Mouse (Mus musculus) embryonic facial prominence, embryonic 14.5 days (tissue): Measurements from ENCODE around the gene Vcam1. TPM values are rescaled to one million over a fixed set of nuclear protein-coding genes. Genes with fewer than 3 reads are reported as not detected.

Experiments used
- ATAC-seq: fragments of 200-750 bp; cut with Nextera tagmentation; 2 replicates; pipeline ENCODE4 v1.8.0; 2017; ENCODE audit warnings: low read depth, moderate number of reproducible peaks, moderate TSS enrichment
- DNase-seq: peaks from one replicate; pipeline ENCODE4 v3.0.0-alpha.2; 2015; ENCODE audit warnings: low spot score
- H3K27ac ChIP-seq: fragments of 300-500 bp; sonication (generic); replicated peaks from 2 replicates; pipeline ENCODE4 v1.5.1; 2014; ENCODE audit warnings: low read depth, mild to moderate bottlenecking, low read length, moderate library complexity
- H3K27me3 ChIP-seq: fragments of 300-500 bp; sonication (generic); replicated peaks from 2 replicates; pipeline ENCODE4 v1.6.1; 2014; ENCODE audit warnings: low read length; ENCODE audit not compliant: control insufficient read depth, insufficient read depth
- H3K36me3 ChIP-seq: fragments of 300-500 bp; sonication (generic); 2 replicates; pipeline ENCODE4 v1.6.1; 2014; ENCODE audit warnings: low read length, mixed read lengths; ENCODE audit not compliant: control insufficient read depth, insufficient read depth
- H3K4me1 ChIP-seq: fragments of 300-500 bp; sonication (generic); 2 replicates; pipeline ENCODE4 v1.6.1; 2014; ENCODE audit warnings: antibody characterized with exemption, low read length; ENCODE audit not compliant: control insufficient read depth, insufficient read depth
- H3K4me2 ChIP-seq: fragments of 300-500 bp; sonication (generic); 2 replicates; pipeline ENCODE4 v1.6.1; 2014; ENCODE audit warnings: low read depth, mild to moderate bottlenecking, low read length, moderate library complexity, mixed read lengths
- H3K4me3 ChIP-seq: fragments of 300-500 bp; sonication (generic); 2 replicates; pipeline ENCODE4 v1.5.1; 2014; ENCODE audit warnings: low read depth, mild to moderate bottlenecking, low read length
- H3K9ac ChIP-seq: fragments of 300-500 bp; sonication (generic); 2 replicates; pipeline ENCODE4 v1.6.1; 2014; ENCODE audit warnings: low read depth, mild to moderate bottlenecking, low read length, moderate library complexity, mixed read lengths
- H3K9me3 ChIP-seq: fragments of 300-500 bp; sonication (generic); 2 replicates; pipeline ENCODE4 v1.6.1; 2016; ENCODE audit warnings: low read length; ENCODE audit not compliant: control insufficient read depth
- WGBS: fragments of 180-500 bp; shearing (Covaris S2); extraction: QIAGEN DNeasy Blood & Tissue Kit; methylation state at CpG from one replicate; pipeline ENCODE4 v1.1.7; 2014; 5-methylcytosine and 5-hydroxymethylcytosine counted together
- polyA plus RNA-seq: library from polyadenylated mRNA; unstranded; fragments of >200 nt; fragmentation: Nextera tagmentation; extraction: Ambion mirVana; gene quantifications from 2 replicates; pipeline ENCODE4 v1.2.1, GENCODE M21; 2014

The Vcam1 gene
- polyA plus RNA-seq, 1 experiment from 2014 or later, result 64.7 TPM

DNA sequence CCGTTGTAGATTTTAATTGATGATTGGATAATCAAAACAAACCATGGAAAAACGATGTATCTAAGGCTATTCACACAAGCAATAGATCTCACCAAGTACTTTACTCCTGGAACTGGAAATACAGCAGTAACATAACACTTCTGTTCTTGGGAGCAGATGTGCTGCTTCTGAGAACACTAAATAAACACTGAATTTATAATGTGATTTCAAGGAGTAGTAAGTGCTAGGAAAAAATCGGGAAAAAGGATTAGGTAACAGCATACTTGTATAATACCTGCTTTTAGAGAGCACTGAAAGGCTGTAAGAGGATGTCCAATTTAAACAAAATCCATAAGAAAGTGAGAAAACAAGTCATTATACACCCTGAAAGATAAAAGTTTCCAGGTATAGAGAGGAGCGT, 43.5 kb downstream of the Vcam1 start:
- no peak for ATAC-seq
- Histone ChIP-seq H3K4me2 (no peak overlapping the region), H3K4me3 (no peak overlapping the region), H3K4me1 (no peaks in the 10 kb centered on the region), H3K36me3 (no peaks in the 10 kb centered on the region), H3K9ac (no peak overlapping the region), H3K9me3 (peaks cover 11% of the 10 kb centered on the region; the same call in 1 of the 2 replicates), H3K27ac (no peak overlapping the region), H3K27me3 (no peaks in the 10 kb centered on the region)
- WGBS, result 61% methylated on average over 4 of the region's 4 CpGs
- DNase-seq, result no peak

GRCm38 (mm10) chr3:116080939-116081676, 48.4 kb downstream of the Vcam1 start:
- no peaks in the 10 kb centered on the region for H3K36me3 ChIP-seq
- no peak overlapping the region for H3K4me3 ChIP-seq
- no peak overlapping the region for H3K4me2 ChIP-seq
- DNase-seq (peak; percentile 24), ATAC-seq (no peak)
- WGBS, result 47% methylated on average over 7 of the region's 7 CpGs
- H3K27me3 ChIP-seq, result no peaks in the 10 kb centered on the region
- H3K27ac ChIP-seq, result no peak overlapping the region
- no peaks in the 10 kb centered on the region for H3K9me3 ChIP-seq
- H3K9ac ChIP-seq, result no peak overlapping the region
- H3K4me1 ChIP-seq, result no peaks in the 10 kb centered on the region

GRCm38 (mm10) chr3:116080166-116080788, 49.2 kb downstream of the Vcam1 start:
- H3K9me3 ChIP-seq, result no peaks in the 10 kb centered on the region
- H3K4me2 ChIP-seq, result no peak overlapping the region
- no peaks in the 10 kb centered on the region for H3K36me3 ChIP-seq
- no peaks in the 10 kb centered on the region for H3K27me3 ChIP-seq
- H3K27ac ChIP-seq, result no peak overlapping the region
- ATAC-seq, result no peak
- no peak overlapping the region for H3K4me3 ChIP-seq
- 62% methylated on average over 8 of the region's 8 CpGs for WGBS
- DNase-seq, result peak; percentile 23
- H3K9ac ChIP-seq, result no peak overlapping the region
- no peaks in the 10 kb centered on the region for H3K4me1 ChIP-seq

- H3K9ac ChIP-seq, result no peak overlapping the region
- H3K9me3 ChIP-seq, result no peaks in the 10 kb centered on the region
- DNase-seq (no peak), ATAC-seq (no peak)
- no peaks in the 10 kb centered on the region for H3K27me3 ChIP-seq
- H3K4me1 ChIP-seq, result no peaks in the 10 kb centered on the region
- H3K4me2 ChIP-seq, result no peak overlapping the region
- 68% methylated on average over 4 of the region's 4 CpGs for WGBS
- no peaks in the 10 kb centered on the region for H3K36me3 ChIP-seq
- H3K27ac ChIP-seq, result no peak overlapping the region
- H3K4me3 ChIP-seq, result no peak overlapping the region
These were observed 51.0 kb downstream of the Vcam1 start for GRCm38 (mm10) chr3:116078490-116078889.

GRCm38 (mm10) chr3:116076739-116077138, 52.7 kb downstream of the Vcam1 start:
- WGBS, result 85% methylated on average over 2 of the region's 2 CpGs
- no peak overlapping the region for H3K27ac ChIP-seq
- no peaks in the 10 kb centered on the region for H3K27me3 ChIP-seq
- H3K4me3 ChIP-seq, result no peak overlapping the region
- H3K4me1 ChIP-seq, result no peaks in the 10 kb centered on the region
- no peak overlapping the region for H3K9ac ChIP-seq
- H3K36me3 ChIP-seq, result no peaks in the 10 kb centered on the region
- no peak overlapping the region for H3K4me2 ChIP-seq
- no peaks in the 10 kb centered on the region for H3K9me3 ChIP-seq
- no peak for DNase-seq
- no peak for ATAC-seq

GRCm38 (mm10) chr3:116072584-116072983, 56.9 kb downstream of the Vcam1 start:
- Histone ChIP-seq H3K9ac (no peak overlapping the region), H3K27ac (no peak overlapping the region), H3K9me3 (no peaks in the 10 kb centered on the region), H3K4me3 (no peak overlapping the region), H3K4me1 (no peaks in the 10 kb centered on the region), H3K4me2 (no peak overlapping the region), H3K36me3 (no peaks in the 10 kb centered on the region), H3K27me3 (no peaks in the 10 kb centered on the region)
- DNase-seq (no peak), ATAC-seq (no peak)
- 70% methylated on average over 2 of the region's 2 CpGs for WGBS

GRCm38 (mm10) chr3:116062141-116062540, 67.3 kb downstream of the Vcam1 start:
- Histone ChIP-seq H3K27me3 (no peaks in the 10 kb centered on the region), H3K4me1 (no peaks in the 10 kb centered on the region), H3K4me2 (no peak overlapping the region), H3K27ac (no peak overlapping the region), H3K9ac (no peak overlapping the region), H3K9me3 (no peaks in the 10 kb centered on the region), H3K4me3 (no peak overlapping the region), H3K36me3 (no peaks in the 10 kb centered on the region)
- 88% methylated on average over 2 of the region's 2 CpGs for WGBS
- DNase-seq, result no peak
- no peak for ATAC-seq

- Histone ChIP-seq H3K27me3 (no peaks in the 10 kb centered on the region), H3K36me3 (no peaks in the 10 kb centered on the region), H3K9me3 (no peaks in the 10 kb centered on the region), H3K4me1 (no peaks in the 10 kb centered on the region), H3K4me3 (no peak overlapping the region), H3K9ac (no peak overlapping the region), H3K4me2 (no peak overlapping the region), H3K27ac (no peak overlapping the region)
- no peak for DNase-seq
- no peak for ATAC-seq
- 76% methylated on average over 5 of the region's 5 CpGs for WGBS
These were observed 69.2 kb downstream of the Vcam1 start for GRCm38 (mm10) chr3:116060320-116060719.
